Mouse (Mus musculus) CH12.LX (cell line): ENCODE measurements around the gene Apon. TPM values are rescaled to one million over a fixed set of nuclear protein-coding genes. Genes with fewer than 3 reads are reported as not detected.

Experiments
- DNase-seq: peaks from one replicate; pipeline ENCODE4 v3.0.0-alpha.2; 2013; ENCODE audit errors: extremely low read depth
- H3K27ac ChIP-seq: 2 replicates; pipeline ENCODE4 v1.5.1; 2012; ENCODE audit warnings: low read depth, mild to moderate bottlenecking, control low read depth, moderate library complexity; ENCODE audit not compliant: insufficient read depth
- H3K27me3 ChIP-seq: replicated peaks from 2 replicates; pipeline ENCODE3; 2012; ENCODE audit warnings: inconsistent platforms
- H3K36me3 ChIP-seq, 2 experiments: replicated peaks in 1 of 2; 2 replicates each; pipeline versions ENCODE3 to v1.6.1; 2012; ENCODE audit warnings: inconsistent platforms in 1 of 2, low read length in 1 of 2, mild to moderate bottlenecking in 1 of 2, mixed read lengths in 1 of 2, moderate library complexity in 1 of 2; ENCODE audit not compliant: control insufficient read depth in 1 of 2, insufficient read depth in 1 of 2
- H3K4me1 ChIP-seq, 2 experiments: 2 replicates each; pipeline ENCODE4 v1.6.1; 2012; ENCODE audit warnings: inconsistent platforms in 1 of 2, moderate library complexity in 1 of 2; ENCODE audit not compliant: insufficient read depth in 2 of 2, control insufficient read depth in 1 of 2
- H3K4me2 ChIP-seq: 2 replicates; pipeline ENCODE4 v1.6.1; 2012; ENCODE audit warnings: low read depth, mild to moderate bottlenecking, control low read depth; ENCODE audit not compliant: poor library complexity, insufficient read depth, severe bottlenecking
- H3K4me3 ChIP-seq, 3 experiments: fragments of 150-350 bp in 1 of 3; sonication (generic) in 1 of 3; replicated peaks in 1 of 3; 2 replicates each; pipeline versions ENCODE3 to v1.5.1; 2011 to 2012; ENCODE audit warnings: low read depth in 2 of 3, low read length in 2 of 3, mild to moderate bottlenecking in 2 of 3, moderate library complexity in 2 of 3, control low read depth in 1 of 3, improper control_type of control experiment in 1 of 3, inconsistent platforms in 1 of 3, mixed read lengths in 1 of 3; ENCODE audit not compliant: poor library complexity in 1 of 3
- H3K79me2 ChIP-seq: replicated peaks from 2 replicates; pipeline ENCODE4 v1.6.1; 2012; ENCODE audit warnings: mild to moderate bottlenecking, moderate library complexity; ENCODE audit not compliant: control insufficient read depth, poor library complexity, insufficient read depth, severe bottlenecking; ENCODE audit errors: extremely low read depth
- H3K9ac ChIP-seq: 2 replicates; pipeline ENCODE4 v1.6.1; 2012; ENCODE audit warnings: low read depth, mild to moderate bottlenecking, control low read depth, moderate library complexity; ENCODE audit not compliant: insufficient read depth
- H3K9me3 ChIP-seq: replicated peaks from 2 replicates; pipeline ENCODE3; 2012; ENCODE audit warnings: low read length, inconsistent platforms, mixed read lengths
- CHD1 ChIP-seq: IDR thresholded peaks from 2 replicates; pipeline ENCODE4 v1.6.1; 2012; ENCODE audit warnings: low read depth, low read length, improper control_type of control experiment, inconsistent platforms
- CTCF ChIP-seq, 2 experiments: IDR thresholded peaks in 1 of 2; conservative IDR thresholded peaks in 1 of 2; 2 replicates each; pipeline ENCODE4 v1.5.1; 2011 to 2012; ENCODE audit warnings: low read depth in 2 of 2, low read length in 2 of 2, improper control_type of control experiment in 1 of 2, inconsistent platforms in 1 of 2, mild to moderate bottlenecking in 1 of 2, moderate library complexity in 1 of 2
- E2F4 ChIP-seq: IDR thresholded peaks from 2 replicates; pipeline ENCODE4 v1.6.1; 2011; ENCODE audit warnings: low read depth, low read length, improper control_type of control experiment; ENCODE audit not compliant: insufficient replicate concordance
- EP300 ChIP-seq: IDR thresholded peaks from 2 replicates; pipeline ENCODE4 v1.6.1; 2011; ENCODE audit warnings: low read length, improper control_type of control experiment
- JUND ChIP-seq: conservative IDR thresholded peaks from 2 replicates; pipeline ENCODE4 v1.6.1; 2011; ENCODE audit warnings: low read depth, low read length, improper control_type of control experiment
- KAT2A ChIP-seq: IDR thresholded peaks from 2 replicates; pipeline ENCODE4 v1.6.1; 2012; ENCODE audit warnings: low read length, improper control_type of control experiment, inconsistent platforms; ENCODE audit not compliant: insufficient replicate concordance
- MAFK ChIP-seq: IDR thresholded peaks from 2 replicates; pipeline ENCODE4 v1.6.1; 2011; ENCODE audit warnings: low read length, improper control_type of control experiment; ENCODE audit not compliant: insufficient replicate concordance
- MEF2A ChIP-seq: IDR thresholded peaks from 2 replicates; pipeline ENCODE4 v1.6.1; 2014; ENCODE audit warnings: low read depth, mild to moderate bottlenecking, inconsistent platforms, low read length, improper control_type of control experiment, borderline replicate concordance
- MXI1 ChIP-seq: IDR thresholded peaks from 2 replicates; pipeline ENCODE4 v1.6.1; 2011; ENCODE audit warnings: mild to moderate bottlenecking, low read depth, low read length, improper control_type of control experiment
- MYC ChIP-seq: IDR thresholded peaks from 2 replicates; pipeline ENCODE4 v1.6.1; 2011; ENCODE audit warnings: low read depth, mild to moderate bottlenecking, improper control_type of control experiment, low read length
- NRF1 ChIP-seq: IDR thresholded peaks from 2 replicates; pipeline ENCODE4 v1.6.1; 2014; ENCODE audit warnings: low read depth, mild to moderate bottlenecking, inconsistent platforms, low read length, improper control_type of control experiment, moderate library complexity
- PAX5 ChIP-seq: IDR thresholded peaks from 2 replicates; pipeline ENCODE4 v1.6.1; 2012; ENCODE audit warnings: low read length, inconsistent platforms, mixed read lengths
- POLR2A ChIP-seq: IDR thresholded peaks from 2 replicates; pipeline ENCODE4 v1.6.1; 2011; ENCODE audit warnings: low read depth, mild to moderate bottlenecking, improper control_type of control experiment, low read length
- POLR2AphosphoS2 ChIP-seq: IDR thresholded peaks from 2 replicates; pipeline ENCODE4 v1.6.1; 2011; ENCODE audit warnings: low read depth, low read length, improper control_type of control experiment
- RAD21 ChIP-seq: IDR thresholded peaks from 2 replicates; pipeline ENCODE4 v1.6.1; 2011; ENCODE audit warnings: low read depth, mild to moderate bottlenecking, low read length, improper control_type of control experiment, moderate library complexity
- RCOR1 ChIP-seq: conservative IDR thresholded peaks from 2 replicates; pipeline ENCODE4 v1.6.1; 2012; ENCODE audit warnings: low read depth, mild to moderate bottlenecking, inconsistent platforms, low read length, improper control_type of control experiment
- SIN3A ChIP-seq: IDR thresholded peaks from 2 replicates; pipeline ENCODE4 v1.6.1; 2012; ENCODE audit warnings: low read length, improper control_type of control experiment, inconsistent platforms
- SMC3 ChIP-seq: IDR thresholded peaks from 2 replicates; pipeline ENCODE4 v1.6.1; 2011; ENCODE audit warnings: low read depth, low read length, improper control_type of control experiment
- TBP ChIP-seq: conservative IDR thresholded peaks from 2 replicates; pipeline ENCODE4 v1.6.1; 2011; ENCODE audit warnings: low read depth, low read length, improper control_type of control experiment
- TCF12 ChIP-seq: IDR thresholded peaks from 2 replicates; pipeline ENCODE4 v1.6.1; 2014; ENCODE audit warnings: low read depth, mild to moderate bottlenecking, inconsistent platforms, low read length, improper control_type of control experiment
- ZKSCAN1 ChIP-seq: IDR thresholded peaks from 2 replicates; pipeline ENCODE4 v1.6.1; 2012; ENCODE audit warnings: low read depth, inconsistent platforms, low read length, improper control_type of control experiment, borderline replicate concordance
- dilution Hi-C: fragments of 300-500 bp; cut with MboI; formaldehyde crosslinking; loops from 2 replicates; pipeline ENCODE4 v1.14.3; 2020; ENCODE audit warnings: low sequenced_read_pairs; ENCODE audit not compliant: extremely low pct_unique_long_range_greater_than_20kb, extremely low pct_ligation_motif_present
- in situ Hi-C: fragments of 300-500 bp; cut with MboI; formaldehyde crosslinking; loops from 3 replicates; pipeline ENCODE4 v1.14.3; 2019; ENCODE audit warnings: low sequenced_read_pairs, low pct_ligation_motif_present, low pct_unique_long_range_greater_than_20kb, mixed read lengths
- polyA plus RNA-seq: library from polyadenylated mRNA; unstranded; fragments of >175 nt; gene quantifications from 2 replicates; pipeline ENCODE4 v1.2.1, GENCODE M21; 2012; ENCODE audit warnings: low read depth; ENCODE audit not compliant: insufficient read length
- total RNA-seq, 2 experiments: library from RNA; depleted of rRNA; stranded (reverse); fragments of 300-350 nt in 1 of 2; fragments of >200 nt in 1 of 2; gene quantifications; 2 replicates each; pipeline ENCODE4 v1.2.3; 2012 to 2014

Apon gene
- total and polyA plus RNA-seq, 3 experiments: 0.30 to 0.80 (median 0.62) TPM

GRCm38 (mm10) chr10:128221533-128222286, 32.2 kb upstream of the Apon start:
- Histone ChIP-seq H3K4me1 (peaks cover 0 to 2% of the 10 kb centered on the region in 2 experiments; a peak in 1 of 4 replicates), H3K4me2 (no peak overlapping the region), H3K79me2 (no peaks in the 10 kb centered on the region), H3K4me3 (no peak overlapping the region), H3K9me3 (no peaks in the 10 kb centered on the region), H3K27me3 (no peaks in the 10 kb centered on the region), H3K27ac (no peak overlapping the region), H3K36me3 (no peaks in the 10 kb centered on the region), H3K9ac (no peak overlapping the region)
- in situ Hi-C loops (no loop called here), dilution Hi-C loops (no loop called here)
- TF ChIP-seq CTCF (conservative IDR thresholded peaks at IDR 0.05 in 1 of 2, IDR thresholded peaks at IDR 0.05 in 1 of 2; ENCODE audit: low read depth in 2 of 2, low read length in 2 of 2) (peak in 1 of 2 experiments; percentile 9; a peak in 1 of 4 replicates), RCOR1 (no peak)
- DNase-seq: no peak

GRCm38 (mm10) chr10:128225064-128225463, 28.8 kb upstream of the Apon start:
- no peak for DNase-seq
- Histone ChIP-seq H3K4me1 (peaks cover 0 to 2% of the 10 kb centered on the region in 2 experiments; a peak in 1 of 4 replicates), H3K9me3 (no peaks in the 10 kb centered on the region), H3K9ac (no peak overlapping the region), H3K27me3 (no peaks in the 10 kb centered on the region), H3K79me2 (no peaks in the 10 kb centered on the region), H3K4me2 (no peak overlapping the region), H3K36me3 (no peaks in the 10 kb centered on the region), H3K4me3 (no peak overlapping the region), H3K27ac (no peak overlapping the region)
- TF ChIP-seq EP300 (no peak), CHD1 (no peak), E2F4 (no peak), MYC (no peak), NRF1 (no peak), RAD21 (no peak), JUND (no peak), SMC3 (no peak)
- in situ Hi-C loops: no loop called here
- dilution Hi-C loops: no loop called here

DNA sequence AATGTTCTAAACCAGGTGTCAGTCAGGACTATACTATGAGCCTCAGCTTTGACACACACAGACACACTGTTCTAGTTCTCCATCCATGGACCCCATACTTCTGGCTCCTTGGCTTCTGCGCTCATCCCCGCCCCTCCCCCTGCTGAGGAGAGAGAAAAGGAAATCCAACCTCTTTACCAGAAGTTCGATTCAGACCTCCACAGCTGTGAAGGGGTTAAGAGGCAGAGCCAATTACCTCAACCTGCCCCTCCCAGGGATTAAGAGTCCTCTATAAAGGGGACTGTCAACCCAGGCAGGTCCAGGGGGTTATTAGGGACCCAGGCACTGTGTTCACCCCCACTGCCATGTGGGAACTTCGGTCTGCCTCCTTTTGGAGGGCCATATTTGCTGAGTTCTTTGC, 28.4 kb upstream of the Apon start, which contains the start of gene Mip:
TSS of gene Mip (plus strand) at position 301 of the 400 bp plus-strand sequence.
- no peak within 1 kb of the TSS for H3K4me2 ChIP-seq
- no peak within 1 kb of the TSS for H3K27ac ChIP-seq
- no peak for TF ChIP-seq CTCF (conservative IDR thresholded peaks at IDR 0.05 in 1 of 2, IDR thresholded peaks at IDR 0.05 in 1 of 2; ENCODE audit: low read depth in 2 of 2, low read length in 2 of 2)
- TF ChIP-seq TCF12: no peak
- no peak for TF ChIP-seq POLR2AphosphoS2
- TF ChIP-seq MXI1: no peak
- TF ChIP-seq MAFK: no peak
- TF ChIP-seq MEF2A: no peak
- no peak for TF ChIP-seq TBP
- TF ChIP-seq EP300: no peak
- no peak for TF ChIP-seq CHD1
- TF ChIP-seq RCOR1: no peak
- no peak for TF ChIP-seq SMC3
- TF ChIP-seq MYC: no peak
- no peak for TF ChIP-seq RAD21
- no peak for TF ChIP-seq POLR2A
- TF ChIP-seq NRF1: no peak
- TF ChIP-seq PAX5: no peak
- TF ChIP-seq JUND: no peak
- no peak for TF ChIP-seq KAT2A
- no peak for TF ChIP-seq ZKSCAN1
- TF ChIP-seq SIN3A: no peak
- no peak within 1 kb of the TSS for H3K9ac ChIP-seq
- no peak for DNase-seq
- H3K4me3 ChIP-seq: no peak within 1 kb of the TSS
- dilution Hi-C loops (no loop called here), in situ Hi-C loops (no loop called here)
- no peaks in the 10 kb centered on the region for H3K79me2 ChIP-seq
- peaks cover under 1 to 2% of the 10 kb centered on the region in 2 experiments; a peak in 3 of 4 replicates for H3K4me1 ChIP-seq
- no peaks in the 10 kb centered on the region for H3K9me3 ChIP-seq
- no peaks in the 10 kb centered on the region for H3K27me3 ChIP-seq
- H3K36me3 ChIP-seq: no peaks in the 10 kb centered on the region
